Mouse (Mus musculus): ENCODE results near the gene Angpt4.

DNA sequence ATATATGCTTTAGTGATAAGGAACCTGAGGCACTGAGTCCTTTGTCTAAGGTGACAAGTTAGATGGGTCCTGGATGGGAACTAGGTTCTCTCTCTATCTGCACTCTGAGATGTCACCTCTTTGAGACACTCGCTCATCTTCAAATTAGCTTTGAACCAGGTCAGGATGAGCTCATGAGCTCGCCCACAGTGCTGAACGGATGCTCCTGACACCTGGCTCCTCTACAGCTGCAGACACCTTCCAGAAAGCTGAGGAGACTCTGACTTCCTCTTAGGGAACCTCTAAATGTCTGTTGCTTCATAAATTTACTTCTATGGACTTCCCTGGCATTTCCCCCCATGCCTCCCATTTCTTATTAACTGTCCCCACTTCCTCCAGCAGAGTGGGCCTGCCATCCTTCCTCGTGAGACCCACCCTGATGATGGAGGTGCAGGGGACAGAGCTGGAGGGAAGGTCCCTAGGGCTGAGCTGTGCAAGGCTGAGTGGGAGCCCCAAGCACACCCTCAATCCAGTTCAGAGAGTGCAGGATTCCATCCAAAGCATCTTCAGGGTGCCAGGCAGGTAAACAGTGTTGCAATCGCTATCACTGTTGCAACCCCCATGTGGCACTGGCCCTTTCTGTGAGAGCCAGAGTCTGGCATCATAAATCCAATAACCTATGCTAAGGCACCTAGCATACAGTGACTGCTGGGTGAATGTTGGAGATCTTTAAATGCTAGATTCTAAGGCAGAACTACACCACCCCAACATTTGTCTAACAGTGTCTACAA is 28.8 kb downstream of the Angpt4 start:
- TF ChIP-seq CTCF (IDR thresholded peaks at IDR 0.05; ENCODE audit: low read depth): no peak
- TF ChIP-seq EP300 (IDR thresholded peaks at IDR 0.05; ENCODE audit: low read depth): no peak
